Mouse (Mus musculus): ENCODE data around the gene Lsm4.

GRCm38 (mm10) chr8:70701048-70701981 is 28.3 kb downstream of the Lsm4 start:
- TF ChIP-seq POLR2A (IDR thresholded peaks at IDR 0.05; ENCODE audit: control insufficient read depth, extremely low read depth, insufficient read depth, low read length, poor library complexity) (no peak), CTCF (IDR thresholded peaks at IDR 0.05; ENCODE audit: borderline replicate concordance, control insufficient read depth, extremely low read depth, insufficient read depth, low read length, poor library complexity) (no peak)
